Mouse (Mus musculus): ENCODE measurements at regions not wholly inside any gene's neighbourhood (a gene's known extent, or its start where the extent isn't known, plus 50 kb on each side); places are given as distances from the start of the nearest gene placed in this dataset.

- no peak for TF ChIP-seq CTCF (IDR thresholded peaks at IDR 0.05; ENCODE audit: low read depth)
- Histone ChIP-seq H3K36me3 (ENCODE audit: control insufficient read depth, insufficient read depth) (no peaks in the 10 kb centered on the region), H3K27ac (ENCODE audit: low read depth, low read length) (no peak overlapping the region), H3K4me3 (ENCODE audit: low read depth, low read length) (no peak overlapping the region), H3K27me3 (replicated peaks; ENCODE audit: control insufficient read depth, insufficient read depth, low read length) (no peaks in the 10 kb centered on the region), H3K4me2 (replicated peaks; ENCODE audit: low read depth) (peak overlapping the region; percentile 54), H3K9me3 (ENCODE audit: control insufficient read depth) (no peaks in the 10 kb centered on the region), H3K9ac (ENCODE audit: low read depth, low read length) (no peak overlapping the region), H3K4me1 (replicated peaks; ENCODE audit: control insufficient read depth, insufficient read depth, low read length) (0 out of 2 replicates have a peak, but pooled peaks cover 3% of the 10 kb centered on the region)
- peak; percentile 88 for ATAC-seq
- WGBS: 17% methylated on average over 19 of the region's 19 CpGs
Observed at GRCm38 (mm10) chr5:75377311-75378300, 197.1 kb upstream of the Kit start.

DNA sequence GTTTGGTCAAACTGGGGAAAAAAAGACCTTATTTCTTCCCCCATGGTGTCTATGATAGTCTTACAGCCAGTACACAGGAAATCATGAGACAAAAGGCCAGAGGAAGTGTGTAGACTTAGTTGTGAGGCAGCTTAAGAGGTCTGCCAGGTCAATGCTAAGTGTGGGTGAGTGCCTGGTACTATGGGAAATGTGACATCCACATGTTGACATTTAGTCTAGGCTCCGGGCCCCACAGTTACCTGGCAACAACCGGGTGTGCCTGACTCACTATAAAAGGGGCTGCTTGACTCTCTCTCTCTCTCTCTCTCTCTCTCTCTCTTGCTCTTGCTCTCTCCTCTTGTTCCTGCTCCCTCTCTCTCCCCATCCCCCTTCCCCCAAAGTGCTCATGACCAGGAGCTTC is 196.1 kb upstream of the Kit start:
- no peak overlapping the region for H3K9ac ChIP-seq (ENCODE audit: low read depth, low read length)
- no peak for TF ChIP-seq CTCF (IDR thresholded peaks at IDR 0.05; ENCODE audit: low read depth)
- no peaks in the 10 kb centered on the region for H3K9me3 ChIP-seq (ENCODE audit: control insufficient read depth)
- H3K4me3 ChIP-seq (ENCODE audit: low read depth, low read length): no peak overlapping the region
- ATAC-seq: no peak
- H3K4me2 ChIP-seq (replicated peaks; ENCODE audit: low read depth): no peak overlapping the region
- 0 out of 2 replicates have a peak, but pooled peaks cover 3% of the 10 kb centered on the region for H3K4me1 ChIP-seq (replicated peaks; ENCODE audit: control insufficient read depth, insufficient read depth, low read length)
- H3K27ac ChIP-seq (ENCODE audit: low read depth, low read length): no peak overlapping the region
- 18% methylated on average over 2 of the region's 2 CpGs for WGBS
- no peaks in the 10 kb centered on the region for H3K27me3 ChIP-seq (replicated peaks; ENCODE audit: control insufficient read depth, insufficient read depth, low read length)
- H3K36me3 ChIP-seq (ENCODE audit: control insufficient read depth, insufficient read depth): no peaks in the 10 kb centered on the region

DNA sequence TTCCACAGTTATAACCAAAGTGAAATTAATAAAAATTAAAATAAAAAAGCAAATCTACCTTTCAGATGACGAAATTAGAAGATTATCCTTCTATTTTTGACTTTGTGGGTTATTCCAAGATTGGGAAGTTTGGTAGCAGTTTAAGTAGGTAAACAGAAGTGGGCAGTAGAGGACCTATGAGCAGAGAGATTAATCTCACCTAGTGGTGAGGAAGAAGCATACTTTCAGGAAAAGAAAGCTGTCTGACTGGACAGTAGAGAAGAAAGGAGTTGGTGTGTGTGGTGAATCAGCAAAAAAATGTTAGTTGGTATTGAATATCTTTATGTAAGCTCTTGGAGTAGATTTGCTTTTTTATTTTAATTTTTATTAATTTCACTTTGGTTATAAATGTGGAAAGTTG is 194.4 kb upstream of the Kit start:
- Histone ChIP-seq H3K36me3 (ENCODE audit: control insufficient read depth, insufficient read depth) (no peaks in the 10 kb centered on the region), H3K9me3 (ENCODE audit: control insufficient read depth) (no peaks in the 10 kb centered on the region), H3K9ac (ENCODE audit: low read depth, low read length) (no peak overlapping the region), H3K4me2 (replicated peaks; ENCODE audit: low read depth) (no peak overlapping the region), H3K4me3 (ENCODE audit: low read depth, low read length) (no peak overlapping the region), H3K27ac (ENCODE audit: low read depth, low read length) (no peak overlapping the region), H3K4me1 (replicated peaks; ENCODE audit: control insufficient read depth, insufficient read depth, low read length) (0 out of 2 replicates have a peak, but pooled peaks cover 3% of the 10 kb centered on the region), H3K27me3 (replicated peaks; ENCODE audit: control insufficient read depth, insufficient read depth, low read length) (no peaks in the 10 kb centered on the region)
- no peak for ATAC-seq
- peak; percentile 62 for TF ChIP-seq CTCF (IDR thresholded peaks at IDR 0.05; ENCODE audit: low read depth)
- WGBS: 86% methylated on average over 1 of the region's 1 CpGs

GRCm38 (mm10) chr5:75382138-75382537 is 192.6 kb upstream of the Kit start:
- no peak overlapping the region for H3K9ac ChIP-seq (ENCODE audit: low read depth, low read length)
- no peak overlapping the region for H3K4me2 ChIP-seq (replicated peaks; ENCODE audit: low read depth)
- 82% methylated on average over 3 of the region's 3 CpGs for WGBS
- H3K36me3 ChIP-seq (ENCODE audit: control insufficient read depth, insufficient read depth): no peaks in the 10 kb centered on the region
- H3K4me1 ChIP-seq (replicated peaks; ENCODE audit: control insufficient read depth, insufficient read depth, low read length): no peaks in the 10 kb centered on the region
- no peak overlapping the region for H3K27ac ChIP-seq (ENCODE audit: low read depth, low read length)
- ATAC-seq: no peak
- no peak overlapping the region for H3K4me3 ChIP-seq (ENCODE audit: low read depth, low read length)
- H3K27me3 ChIP-seq (replicated peaks; ENCODE audit: control insufficient read depth, insufficient read depth, low read length): no peaks in the 10 kb centered on the region
- no peak for TF ChIP-seq CTCF (IDR thresholded peaks at IDR 0.05; ENCODE audit: low read depth)
- no peaks in the 10 kb centered on the region for H3K9me3 ChIP-seq (ENCODE audit: control insufficient read depth)

GRCm38 (mm10) chr5:75387886-75388454 is 186.7 kb upstream of the Kit start:
- no peak overlapping the region for H3K27ac ChIP-seq (ENCODE audit: low read depth, low read length)
- H3K9ac ChIP-seq (ENCODE audit: low read depth, low read length): no peak overlapping the region
- no peaks in the 10 kb centered on the region for H3K36me3 ChIP-seq (ENCODE audit: control insufficient read depth, insufficient read depth)
- H3K4me3 ChIP-seq (ENCODE audit: low read depth, low read length): no peak overlapping the region
- no peak for TF ChIP-seq CTCF (IDR thresholded peaks at IDR 0.05; ENCODE audit: low read depth)
- no peaks in the 10 kb centered on the region for H3K27me3 ChIP-seq (replicated peaks; ENCODE audit: control insufficient read depth, insufficient read depth, low read length)
- H3K4me1 ChIP-seq (replicated peaks; ENCODE audit: control insufficient read depth, insufficient read depth, low read length): no peaks in the 10 kb centered on the region
- WGBS: 47% methylated on average over 13 of the region's 13 CpGs
- no peak for ATAC-seq
- no peaks in the 10 kb centered on the region for H3K9me3 ChIP-seq (ENCODE audit: control insufficient read depth)
- H3K4me2 ChIP-seq (replicated peaks; ENCODE audit: low read depth): no peak overlapping the region; the same call in 1 of the 2 replicates

- H3K9ac ChIP-seq (ENCODE audit: low read depth, low read length): no peak overlapping the region
- no peak overlapping the region for H3K4me2 ChIP-seq (replicated peaks; ENCODE audit: low read depth)
- WGBS: 64% methylated on average over 7 of the region's 7 CpGs
- no peaks in the 10 kb centered on the region for H3K9me3 ChIP-seq (ENCODE audit: control insufficient read depth)
- no peak for ATAC-seq
- H3K4me3 ChIP-seq (ENCODE audit: low read depth, low read length): no peak overlapping the region
- H3K27ac ChIP-seq (ENCODE audit: low read depth, low read length): no peak overlapping the region
- no peaks in the 10 kb centered on the region for H3K36me3 ChIP-seq (ENCODE audit: control insufficient read depth, insufficient read depth)
- H3K27me3 ChIP-seq (replicated peaks; ENCODE audit: control insufficient read depth, insufficient read depth, low read length): no peaks in the 10 kb centered on the region
- H3K4me1 ChIP-seq (replicated peaks; ENCODE audit: control insufficient read depth, insufficient read depth, low read length): no peaks in the 10 kb centered on the region
- no peak for TF ChIP-seq CTCF (IDR thresholded peaks at IDR 0.05; ENCODE audit: low read depth)
Observed at GRCm38 (mm10) chr5:75388699-75389260, 185.9 kb upstream of the Kit start.

Measured in intestine, postnatal 0 days (tissue).